Mouse (Mus musculus) stomach, embryonic 15.5 days (tissue): Measurements from ENCODE around the gene Polr3c. TPM values are rescaled to one million over a fixed set of nuclear protein-coding genes. Genes with fewer than 3 reads are reported as not detected.
"Not testable (repeated sequence)": the region's sequence is repeated elsewhere in the genome, so short reads cannot be mapped to it uniquely, and the experiment has no call there.

Source experiments
- ATAC-seq: fragments of 200-750 bp; cut with Nextera tagmentation; 2 replicates; pipeline ENCODE4 v1.8.0; 2017; ENCODE audit warnings: low read depth, moderate number of reproducible peaks, moderate TSS enrichment; ENCODE audit not compliant: insufficient read depth, low FRiP score
- H3K27ac ChIP-seq: fragments of 300-500 bp; sonication (generic); 2 replicates; pipeline ENCODE4 v1.5.1; 2015; ENCODE audit warnings: mild to moderate bottlenecking, inconsistent platforms
- H3K27me3 ChIP-seq: fragments of 300-500 bp; sonication (generic); replicated peaks from 2 replicates; pipeline ENCODE4 v1.6.1; 2015; ENCODE audit warnings: inconsistent platforms
- H3K36me3 ChIP-seq: fragments of 300-500 bp; sonication (generic); 2 replicates; pipeline ENCODE4 v1.6.1; 2015; ENCODE audit warnings: inconsistent platforms
- H3K4me1 ChIP-seq: fragments of 300-500 bp; sonication (generic); 2 replicates; pipeline ENCODE4 v1.6.1; 2015; ENCODE audit warnings: inconsistent platforms
- H3K4me2 ChIP-seq: fragments of 300-500 bp; sonication (generic); 2 replicates; pipeline ENCODE4 v1.6.1; 2015; ENCODE audit warnings: mild to moderate bottlenecking, inconsistent platforms
- H3K4me3 ChIP-seq: fragments of 300-500 bp; sonication (generic); replicated peaks from 2 replicates; pipeline ENCODE4 v1.5.1; 2015; ENCODE audit warnings: inconsistent platforms
- H3K9ac ChIP-seq: fragments of 300-500 bp; sonication (generic); 2 replicates; pipeline ENCODE4 v1.6.1; 2015; ENCODE audit warnings: inconsistent platforms
- H3K9me3 ChIP-seq: fragments of 300-500 bp; sonication (generic); 2 replicates; pipeline ENCODE4 v1.6.1; 2016; ENCODE audit warnings: inconsistent platforms
- WGBS: fragments of 180-500 bp; shearing (Covaris S2); methylation state at CpG from one replicate; pipeline ENCODE4 v1.1.7; 2015; 5-methylcytosine and 5-hydroxymethylcytosine counted together
- polyA plus RNA-seq: library from polyadenylated mRNA; unstranded; fragments of >200 nt; fragmentation: Nextera tagmentation; extraction: Ambion mirVana; gene quantifications from 2 replicates; pipeline ENCODE4 v1.2.1, GENCODE M21; 2015

Gene Polr3c
- polyA plus RNA-seq, 1 experiment from 2014 or later, result 31.8 TPM

GRCm38 (mm10) chr3:96690298-96690697 lies 37.1 kb downstream of the Polr3c start:
- H3K36me3 ChIP-seq, result no peaks in the 10 kb centered on the region
- H3K9ac ChIP-seq, result no peak overlapping the region
- no peak overlapping the region for H3K4me3 ChIP-seq
- no peak overlapping the region for H3K4me2 ChIP-seq
- 56% methylated on average over 3 of the region's 3 CpGs for whole genome bisulfite sequencing
- no peaks in the 10 kb centered on the region for H3K4me1 ChIP-seq
- ATAC-seq, result no peak
- no peaks in the 10 kb centered on the region for H3K27me3 ChIP-seq
- no peak overlapping the region for H3K27ac ChIP-seq
- H3K9me3 ChIP-seq, result no peaks in the 10 kb centered on the region

- H3K9ac ChIP-seq, result no peak overlapping the region
- no peak overlapping the region for H3K27ac ChIP-seq
- no peaks in the 10 kb centered on the region for H3K9me3 ChIP-seq
- 75% methylated on average over 11 of the region's 11 CpGs for WGBS
- peaks cover 6% of the 10 kb centered on the region; the same call in 1 of the 2 replicates for H3K4me1 ChIP-seq
- no peak overlapping the region for H3K4me2 ChIP-seq
- H3K36me3 ChIP-seq, result no peaks in the 10 kb centered on the region
- H3K4me3 ChIP-seq, result no peak overlapping the region
- H3K27me3 ChIP-seq, result peaks cover 6% of the 10 kb centered on the region; the same call in 1 of the 2 replicates
- ATAC-seq, result no peak
Observed at GRCm38 (mm10) chr3:96688854-96689253, 38.6 kb downstream of the Polr3c start.

DNA sequence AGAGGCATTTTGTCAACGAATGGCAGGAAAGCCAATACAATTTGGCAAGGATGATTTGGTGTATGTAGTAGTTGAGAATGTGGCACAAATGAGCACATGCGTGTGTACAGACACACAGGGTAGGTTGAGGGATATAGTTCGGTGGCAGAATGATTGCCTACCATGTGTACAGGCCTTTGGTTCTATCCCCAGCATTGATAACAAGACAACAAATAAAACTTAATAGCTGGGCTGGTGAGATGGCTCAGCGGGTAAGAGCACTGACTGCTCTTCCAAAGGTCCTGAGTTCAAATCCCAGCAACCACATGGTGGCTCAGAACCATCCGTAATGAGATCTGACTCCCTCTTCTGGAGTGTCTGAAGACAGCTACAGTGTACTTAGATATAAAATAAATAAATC lies 41.4 kb downstream of the Polr3c start:
- not testable (repeated sequence) for H3K4me2 ChIP-seq, H3K4me3 ChIP-seq, H3K36me3 ChIP-seq, H3K4me1 ChIP-seq, H3K9me3 ChIP-seq, ATAC-seq, H3K27me3 ChIP-seq, H3K9ac ChIP-seq, H3K27ac ChIP-seq
- 89% methylated on average over 5 of the region's 5 CpGs for WGBS

DNA sequence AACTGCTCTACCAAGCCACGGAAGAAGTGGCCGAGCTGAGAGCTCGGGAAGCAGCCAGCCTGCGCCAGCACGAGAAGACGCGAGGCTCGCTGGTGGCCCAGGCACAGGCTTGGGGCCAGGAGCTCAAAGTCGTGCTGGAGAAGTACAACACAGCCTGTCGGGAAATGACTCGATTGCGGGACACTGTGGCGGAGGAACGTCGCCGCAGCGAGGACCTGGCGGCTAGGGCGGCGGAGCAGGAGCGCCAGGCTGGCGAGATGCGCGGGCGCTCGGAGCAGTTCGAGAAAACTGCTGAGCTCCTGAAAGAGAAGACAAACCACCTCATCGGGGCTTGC lies 42.6 kb downstream of the Polr3c start:
- H3K9ac ChIP-seq, result no peak overlapping the region
- no peak for ATAC-seq
- no peak overlapping the region for H3K27ac ChIP-seq
- 9% methylated on average over 28 of the region's 28 CpGs for WGBS
- peak overlapping the region; percentile 53 for H3K4me2 ChIP-seq
- H3K4me1 ChIP-seq, result peaks cover 6% of the 10 kb centered on the region; the same call in 1 of the 2 replicates
- H3K27me3 ChIP-seq, result peaks cover 9% of the 10 kb centered on the region; the same call in 1 of the 2 replicates
- H3K4me3 ChIP-seq, result peak overlapping the region; percentile 21
- H3K36me3 ChIP-seq, result no peaks in the 10 kb centered on the region
- H3K9me3 ChIP-seq, result no peaks in the 10 kb centered on the region

DNA sequence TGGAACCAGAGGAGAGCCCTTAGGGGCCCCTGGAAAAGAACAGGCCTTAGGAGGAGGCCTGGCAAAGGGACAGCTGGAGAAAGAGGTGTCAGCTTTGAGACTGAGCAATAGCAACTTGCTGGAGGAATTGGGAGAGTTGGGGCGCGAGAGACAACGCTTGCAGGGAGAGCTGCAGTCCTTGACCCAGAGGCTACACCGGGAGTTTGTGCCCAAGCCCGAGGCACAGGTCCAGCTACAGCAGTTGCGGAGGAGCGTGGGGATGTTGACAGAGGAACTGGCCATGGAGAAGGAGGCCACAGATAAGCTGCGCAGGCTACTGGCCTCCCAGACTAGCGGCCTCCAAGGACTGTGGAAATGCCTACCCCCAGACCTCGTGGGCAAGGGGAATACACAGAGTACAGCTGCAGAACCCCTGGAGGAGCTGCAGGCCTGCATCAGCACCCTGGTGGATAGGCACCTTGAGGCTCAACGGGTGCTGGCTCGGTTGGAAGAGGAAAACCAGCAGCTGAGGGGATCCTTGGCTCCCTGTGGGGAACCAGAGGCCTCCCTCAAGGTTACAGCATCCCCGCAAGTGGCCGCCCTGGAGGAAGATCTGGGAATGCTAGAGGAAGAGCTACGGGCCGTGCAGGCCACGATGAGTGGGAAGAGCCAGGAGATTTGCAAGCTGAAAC lies 43.1 kb downstream of the Polr3c start:
- 49% methylated on average over 17 of the region's 17 CpGs for WGBS

DNA sequence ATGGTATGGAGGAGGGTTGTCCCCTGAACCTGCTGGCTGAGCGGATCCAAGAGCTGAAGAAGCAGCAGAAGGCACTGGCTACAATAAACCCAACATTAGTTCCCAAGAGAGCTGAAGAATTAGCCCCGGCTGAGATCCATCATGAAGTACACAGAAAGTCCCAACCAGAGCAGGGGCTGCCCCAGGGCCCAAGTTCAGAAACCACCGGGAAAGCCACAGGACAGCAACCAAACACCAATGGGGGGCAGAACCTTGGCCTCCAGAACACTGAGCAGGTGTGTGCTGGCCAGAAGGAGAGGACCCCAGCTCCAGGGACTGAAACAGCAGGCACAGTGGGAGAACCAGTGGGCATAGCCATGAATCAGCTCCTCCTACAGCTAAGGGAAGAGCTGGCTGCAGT lies 43.9 kb downstream of the Polr3c start:
- Histone ChIP-seq H3K27ac (no peak overlapping the region), H3K36me3 (no peaks in the 10 kb centered on the region), H3K9ac (no peak overlapping the region), H3K4me3 (no peak overlapping the region), H3K4me2 (no peak overlapping the region), H3K27me3 (peaks cover 9% of the 10 kb centered on the region; the same call in 1 of the 2 replicates), H3K9me3 (no peaks in the 10 kb centered on the region), H3K4me1 (peaks cover 6% of the 10 kb centered on the region; the same call in 1 of the 2 replicates)
- 80% methylated on average over 3 of the region's 3 CpGs for WGBS
- ATAC-seq, result no peak

More for the DNA sequence above, 43.1 kb downstream of the Polr3c start:
- Histone ChIP-seq H3K27ac (no peak overlapping the region), H3K4me1 (peaks cover 6% of the 10 kb centered on the region; the same call in 1 of the 2 replicates), H3K36me3 (no peaks in the 10 kb centered on the region), H3K9me3 (no peaks in the 10 kb centered on the region), H3K27me3 (peaks cover 9% of the 10 kb centered on the region; the same call in 1 of the 2 replicates), H3K4me3 (peak overlapping the region; percentile 21), H3K9ac (no peak overlapping the region), H3K4me2 (peak overlapping the region; percentile 53)
- ATAC-seq, result no peak

DNA sequence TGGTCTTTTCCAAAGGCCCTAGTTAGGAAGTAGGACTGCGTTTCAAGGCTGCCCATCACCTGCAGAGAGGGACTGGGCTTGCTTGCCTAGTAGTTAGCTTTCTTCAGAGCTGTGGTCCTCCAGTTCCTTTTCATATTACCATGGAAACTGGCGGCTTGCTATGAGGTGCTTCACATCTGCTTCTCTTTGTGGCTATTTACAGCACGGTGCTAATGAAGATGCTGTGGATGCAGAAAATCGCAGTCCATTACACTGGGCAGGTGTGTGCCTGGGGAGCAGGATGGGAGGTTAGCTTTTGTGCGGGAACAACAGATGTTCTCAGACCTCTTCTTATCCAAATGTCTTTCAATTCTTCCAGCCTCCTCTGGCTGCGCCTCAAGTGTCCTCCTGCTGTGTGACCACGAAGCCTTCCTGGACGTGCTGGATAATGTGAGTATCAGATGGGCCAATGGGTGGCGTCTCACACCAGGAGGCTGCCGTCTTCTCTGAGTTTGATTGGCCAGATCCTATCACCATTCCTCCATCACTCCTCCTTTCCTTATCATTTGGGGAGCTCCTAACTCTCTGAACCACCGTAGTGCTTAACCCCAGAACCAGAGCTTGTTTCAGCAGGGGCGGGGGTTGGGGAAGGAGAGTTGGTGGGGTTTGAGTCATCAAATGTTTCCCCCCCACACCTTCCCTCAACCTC lies 47.0 kb downstream of the Polr3c start:
- WGBS, result 29% methylated on average over 12 of the region's 12 CpGs
- no peak overlapping the region for H3K27ac ChIP-seq
- peaks cover 9% of the 10 kb centered on the region; the same call in 1 of the 2 replicates for H3K27me3 ChIP-seq
- H3K4me2 ChIP-seq, result no peak overlapping the region
- peaks cover 6% of the 10 kb centered on the region; the same call in 1 of the 2 replicates for H3K4me1 ChIP-seq
- no peaks in the 10 kb centered on the region for H3K36me3 ChIP-seq
- H3K9me3 ChIP-seq, result no peaks in the 10 kb centered on the region
- H3K4me3 ChIP-seq, result no peak overlapping the region
- no peak for ATAC-seq
- H3K9ac ChIP-seq, result no peak overlapping the region

DNA sequence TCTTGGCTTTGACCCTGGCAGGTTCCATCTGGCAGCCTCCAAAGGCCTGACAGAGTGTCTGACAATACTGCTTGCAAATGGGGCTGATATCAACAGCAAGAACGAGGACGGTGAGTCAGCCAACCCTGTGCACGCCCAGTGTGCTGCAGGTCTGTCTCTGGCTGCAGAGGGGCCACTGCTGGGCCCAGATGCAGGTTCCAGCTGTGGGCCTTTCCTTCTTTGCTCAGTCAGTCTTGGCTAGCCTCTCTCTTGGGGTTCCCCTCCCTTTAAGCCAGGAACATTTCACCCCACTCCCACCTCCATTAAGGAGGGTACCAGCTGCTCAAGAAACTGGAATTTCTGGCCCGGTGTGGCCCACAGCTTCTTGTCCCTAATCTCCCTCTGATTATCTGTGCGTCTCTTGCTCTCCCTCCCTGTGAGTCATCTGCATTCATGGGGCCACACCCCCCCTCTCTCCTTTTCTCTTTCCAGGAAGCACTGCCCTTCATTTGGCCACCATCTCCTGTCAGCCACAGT lies 48.2 kb downstream of the Polr3c start:
- Histone ChIP-seq H3K36me3 (no peaks in the 10 kb centered on the region), H3K4me1 (0 out of 2 replicates have a peak, but pooled peaks cover 3% of the 10 kb centered on the region), H3K4me3 (no peak overlapping the region), H3K4me2 (peak overlapping the region; percentile 16; the same call in 1 of the 2 replicates), H3K9ac (no peak overlapping the region), H3K27ac (peak overlapping the region; percentile 62), H3K27me3 (peaks cover 7% of the 10 kb centered on the region; the same call in 1 of the 2 replicates), H3K9me3 (no peaks in the 10 kb centered on the region)
- WGBS, result 23% methylated on average over 5 of the region's 5 CpGs
- ATAC-seq, result peak; percentile 73

GRCm38 (mm10) chr3:96678456-96678855 lies 49.0 kb downstream of the Polr3c start:
- no peaks in the 10 kb centered on the region; the same call in 1 of the 2 replicates for H3K27me3 ChIP-seq
- H3K9ac ChIP-seq, result no peak overlapping the region
- 73% methylated on average over 7 of the region's 7 CpGs for WGBS
- H3K4me3 ChIP-seq, result no peak overlapping the region
- ATAC-seq, result no peak
- H3K36me3 ChIP-seq, result no peaks in the 10 kb centered on the region
- peak overlapping the region; percentile 62 for H3K27ac ChIP-seq
- no peaks in the 10 kb centered on the region for H3K4me1 ChIP-seq
- H3K4me2 ChIP-seq, result no peak overlapping the region
- H3K9me3 ChIP-seq, result no peaks in the 10 kb centered on the region

- WGBS, result 53% methylated on average over 3 of the region's 3 CpGs
- H3K36me3 ChIP-seq, result no peaks in the 10 kb centered on the region
- peak overlapping the region; percentile 65 for H3K27ac ChIP-seq
- no peak overlapping the region for H3K4me3 ChIP-seq
- H3K9ac ChIP-seq, result no peak overlapping the region
- H3K27me3 ChIP-seq, result no peaks in the 10 kb centered on the region
- peak; percentile 12; the same call in 1 of the 2 replicates for ATAC-seq
- no peaks in the 10 kb centered on the region for H3K9me3 ChIP-seq
- no peak overlapping the region for H3K4me2 ChIP-seq
- H3K4me1 ChIP-seq, result no peaks in the 10 kb centered on the region
Observed at GRCm38 (mm10) chr3:96675690-96676089, 51.7 kb downstream of the Polr3c start.

- Histone ChIP-seq H3K27ac (peak overlapping the region; percentile 65), H3K27me3 (no peaks in the 10 kb centered on the region), H3K4me1 (peaks cover 3% of the 10 kb centered on the region; the same call in 1 of the 2 replicates), H3K9ac (no peak overlapping the region), H3K36me3 (no peaks in the 10 kb centered on the region), H3K4me2 (no peak overlapping the region), H3K4me3 (no peak overlapping the region), H3K9me3 (no peaks in the 10 kb centered on the region)
- WGBS, result 74% methylated on average over 3 of the region's 3 CpGs
- no peak for ATAC-seq
Observed at GRCm38 (mm10) chr3:96675171-96675570, 52.3 kb downstream of the Polr3c start.

DNA sequence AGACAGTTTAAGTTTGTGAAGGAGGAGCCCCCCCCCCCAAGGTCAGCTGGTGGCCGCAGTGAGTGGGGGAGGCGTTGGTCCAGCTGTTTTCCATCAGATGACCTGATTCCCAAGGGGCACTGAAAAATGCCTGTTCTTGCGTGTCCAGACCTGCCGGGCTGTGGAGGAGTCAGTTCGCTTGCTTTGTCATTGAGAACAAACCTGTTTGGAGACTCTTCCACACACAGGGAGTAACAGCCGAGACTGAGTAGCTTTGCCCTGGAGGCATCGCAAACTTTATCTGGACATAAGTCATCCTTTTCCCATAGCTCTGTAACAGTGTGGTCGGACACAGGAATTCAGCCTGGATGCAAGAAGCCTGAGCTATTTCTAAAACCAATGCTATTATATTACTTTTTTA lies 53.0 kb downstream of the Polr3c start:
- ATAC-seq, result no peak
- WGBS, result 30% methylated on average over 8 of the region's 8 CpGs
- peaks cover 4% of the 10 kb centered on the region; the same call in 1 of the 2 replicates for H3K4me1 ChIP-seq
- no peaks in the 10 kb centered on the region for H3K36me3 ChIP-seq
- H3K9me3 ChIP-seq, result no peaks in the 10 kb centered on the region
- no peak overlapping the region for H3K4me2 ChIP-seq
- H3K9ac ChIP-seq, result no peak overlapping the region
- H3K4me3 ChIP-seq, result no peak overlapping the region
- H3K27ac ChIP-seq, result peak overlapping the region; percentile 6; the same call in 1 of the 2 replicates
- no peaks in the 10 kb centered on the region for H3K27me3 ChIP-seq
